Mouse (Mus musculus): ENCODE data around the gene Arhgap19. TPM values are rescaled to one million over a fixed set of nuclear protein-coding genes. Genes with fewer than 3 reads are reported as not detected.

Arhgap19 gene
- polyA plus RNA-seq, 1 experiment from 2014 or later, result 13.6 TPM

- Histone ChIP-seq H3K9ac (ENCODE audit: low read length) (no peak overlapping the region), H3K36me3 (ENCODE audit: control insufficient read depth, insufficient read depth) (no peaks in the 10 kb centered on the region), H3K4me3 (ENCODE audit: low read length) (no peak overlapping the region), H3K27me3 (ENCODE audit: control insufficient read depth, insufficient read depth, low read length) (no peaks in the 10 kb centered on the region), H3K9me3 (replicated peaks; ENCODE audit: control insufficient read depth, low read length) (no peaks in the 10 kb centered on the region), H3K27ac (ENCODE audit: low read length) (no peak overlapping the region), H3K4me1 (ENCODE audit: control insufficient read depth, insufficient read depth, low read length) (no peaks in the 10 kb centered on the region), H3K4me2 (ENCODE audit: low read depth, low read length) (no peak overlapping the region)
- 0 out of 2 replicates have a peak, but pooled peaks have one; percentile 23 for ATAC-seq (replicated peaks; ENCODE audit: extremely low read depth, insufficient read depth, low FRiP score)
- WGBS, result 28% methylated on average over 12 of the region's 12 CpGs
Measured at GRCm38 (mm10) chr19:41763870-41764660, 37.8 kb downstream of the Arhgap19 start.

GRCm38 (mm10) chr19:41761529-41761928 lies 40.3 kb downstream of the Arhgap19 start:
- Histone ChIP-seq H3K4me1 (ENCODE audit: control insufficient read depth, insufficient read depth, low read length) (no peaks in the 10 kb centered on the region), H3K9me3 (replicated peaks; ENCODE audit: control insufficient read depth, low read length) (no peaks in the 10 kb centered on the region), H3K27me3 (ENCODE audit: control insufficient read depth, insufficient read depth, low read length) (no peaks in the 10 kb centered on the region), H3K36me3 (ENCODE audit: control insufficient read depth, insufficient read depth) (no peaks in the 10 kb centered on the region), H3K9ac (ENCODE audit: low read length) (no peak overlapping the region), H3K27ac (ENCODE audit: low read length) (no peak overlapping the region), H3K4me2 (ENCODE audit: low read depth, low read length) (no peak overlapping the region), H3K4me3 (ENCODE audit: low read length) (no peak overlapping the region)
- WGBS, result 45% methylated on average over 9 of the region's 9 CpGs
- ATAC-seq (replicated peaks; ENCODE audit: extremely low read depth, insufficient read depth, low FRiP score), result no peak

- H3K27ac ChIP-seq (ENCODE audit: low read length), result no peak overlapping the region
- 76% methylated on average over 6 of the region's 6 CpGs for WGBS
- H3K9me3 ChIP-seq (replicated peaks; ENCODE audit: control insufficient read depth, low read length), result no peaks in the 10 kb centered on the region
- no peaks in the 10 kb centered on the region for H3K27me3 ChIP-seq (ENCODE audit: control insufficient read depth, insufficient read depth, low read length)
- H3K36me3 ChIP-seq (ENCODE audit: control insufficient read depth, insufficient read depth), result no peaks in the 10 kb centered on the region
- H3K4me3 ChIP-seq (ENCODE audit: low read length), result no peak overlapping the region
- ATAC-seq (replicated peaks; ENCODE audit: extremely low read depth, insufficient read depth, low FRiP score), result no peak
- H3K9ac ChIP-seq (ENCODE audit: low read length), result no peak overlapping the region
- H3K4me2 ChIP-seq (ENCODE audit: low read depth, low read length), result no peak overlapping the region
- no peaks in the 10 kb centered on the region for H3K4me1 ChIP-seq (ENCODE audit: control insufficient read depth, insufficient read depth, low read length)
Measured at GRCm38 (mm10) chr19:41759765-41760164, 42.1 kb downstream of the Arhgap19 start.

GRCm38 (mm10) chr19:41759270-41759669 lies 42.6 kb downstream of the Arhgap19 start:
- 81% methylated on average over 5 of the region's 5 CpGs for WGBS
- no peaks in the 10 kb centered on the region for H3K27me3 ChIP-seq (ENCODE audit: control insufficient read depth, insufficient read depth, low read length)
- no peak overlapping the region for H3K4me3 ChIP-seq (ENCODE audit: low read length)
- ATAC-seq (replicated peaks; ENCODE audit: extremely low read depth, insufficient read depth, low FRiP score), result no peak
- no peaks in the 10 kb centered on the region for H3K4me1 ChIP-seq (ENCODE audit: control insufficient read depth, insufficient read depth, low read length)
- H3K9me3 ChIP-seq (replicated peaks; ENCODE audit: control insufficient read depth, low read length), result no peaks in the 10 kb centered on the region
- no peaks in the 10 kb centered on the region for H3K36me3 ChIP-seq (ENCODE audit: control insufficient read depth, insufficient read depth)
- H3K9ac ChIP-seq (ENCODE audit: low read length), result no peak overlapping the region
- H3K27ac ChIP-seq (ENCODE audit: low read length), result no peak overlapping the region
- H3K4me2 ChIP-seq (ENCODE audit: low read depth, low read length), result no peak overlapping the region

- 80% methylated on average over 15 of the region's 15 CpGs for WGBS
- no peak for ATAC-seq (replicated peaks; ENCODE audit: extremely low read depth, insufficient read depth, low FRiP score)
- Histone ChIP-seq H3K9ac (ENCODE audit: low read length) (no peak overlapping the region), H3K4me1 (ENCODE audit: control insufficient read depth, insufficient read depth, low read length) (peaks cover 2% of the 10 kb centered on the region; the same call in 1 of the 2 replicates), H3K36me3 (ENCODE audit: control insufficient read depth, insufficient read depth) (no peaks in the 10 kb centered on the region), H3K9me3 (replicated peaks; ENCODE audit: control insufficient read depth, low read length) (no peaks in the 10 kb centered on the region), H3K27ac (ENCODE audit: low read length) (no peak overlapping the region), H3K4me2 (ENCODE audit: low read depth, low read length) (no peak overlapping the region), H3K27me3 (ENCODE audit: control insufficient read depth, insufficient read depth, low read length) (no peaks in the 10 kb centered on the region; the same call in 1 of the 2 replicates), H3K4me3 (ENCODE audit: low read length) (no peak overlapping the region)
Measured at GRCm38 (mm10) chr19:41754760-41755159, 47.1 kb downstream of the Arhgap19 start.

GRCm38 (mm10) chr19:41751906-41752305 lies 49.9 kb downstream of the Arhgap19 start:
- H3K36me3 ChIP-seq (ENCODE audit: control insufficient read depth, insufficient read depth), result no peaks in the 10 kb centered on the region
- WGBS, result 80% methylated on average over 11 of the region's 11 CpGs
- H3K27ac ChIP-seq (ENCODE audit: low read length), result no peak overlapping the region
- no peak overlapping the region for H3K4me3 ChIP-seq (ENCODE audit: low read length)
- peaks cover 2% of the 10 kb centered on the region; the same call in 1 of the 2 replicates for H3K4me1 ChIP-seq (ENCODE audit: control insufficient read depth, insufficient read depth, low read length)
- no peak overlapping the region for H3K9ac ChIP-seq (ENCODE audit: low read length)
- ATAC-seq (replicated peaks; ENCODE audit: extremely low read depth, insufficient read depth, low FRiP score), result no peak
- H3K27me3 ChIP-seq (ENCODE audit: control insufficient read depth, insufficient read depth, low read length), result no peaks in the 10 kb centered on the region; the same call in 1 of the 2 replicates
- H3K9me3 ChIP-seq (replicated peaks; ENCODE audit: control insufficient read depth, low read length), result no peaks in the 10 kb centered on the region
- H3K4me2 ChIP-seq (ENCODE audit: low read depth, low read length), result no peak overlapping the region

- Histone ChIP-seq H3K4me3 (ENCODE audit: low read length) (no peak overlapping the region), H3K27ac (ENCODE audit: low read length) (no peak overlapping the region), H3K36me3 (ENCODE audit: control insufficient read depth, insufficient read depth) (no peaks in the 10 kb centered on the region), H3K4me1 (ENCODE audit: control insufficient read depth, insufficient read depth, low read length) (peaks cover 7% of the 10 kb centered on the region), H3K9me3 (replicated peaks; ENCODE audit: control insufficient read depth, low read length) (no peaks in the 10 kb centered on the region), H3K4me2 (ENCODE audit: low read depth, low read length) (no peak overlapping the region), H3K9ac (ENCODE audit: low read length) (no peak overlapping the region), H3K27me3 (ENCODE audit: control insufficient read depth, insufficient read depth, low read length) (peaks cover 30% of the 10 kb centered on the region)
- 82% methylated on average over 14 of the region's 14 CpGs for WGBS
- ATAC-seq (replicated peaks; ENCODE audit: extremely low read depth, insufficient read depth, low FRiP score), result no peak
Measured at GRCm38 (mm10) chr19:41747436-41747835, 54.4 kb downstream of the Arhgap19 start.

GRCm38 (mm10) chr19:41745941-41746557 lies 55.8 kb downstream of the Arhgap19 start:
- Histone ChIP-seq H3K4me2 (ENCODE audit: low read depth, low read length) (no peak overlapping the region), H3K27ac (ENCODE audit: low read length) (no peak overlapping the region), H3K9me3 (replicated peaks; ENCODE audit: control insufficient read depth, low read length) (no peaks in the 10 kb centered on the region), H3K27me3 (ENCODE audit: control insufficient read depth, insufficient read depth, low read length) (peaks cover 44% of the 10 kb centered on the region), H3K4me3 (ENCODE audit: low read length) (no peak overlapping the region), H3K4me1 (ENCODE audit: control insufficient read depth, insufficient read depth, low read length) (peaks cover 7% of the 10 kb centered on the region), H3K9ac (ENCODE audit: low read length) (no peak overlapping the region), H3K36me3 (ENCODE audit: control insufficient read depth, insufficient read depth) (no peaks in the 10 kb centered on the region)
- no peak for ATAC-seq (replicated peaks; ENCODE audit: extremely low read depth, insufficient read depth, low FRiP score)
- WGBS, result 44% methylated on average over 15 of the region's 15 CpGs

GRCm38 (mm10) chr19:41743396-41743795 lies 58.5 kb downstream of the Arhgap19 start, which contains the start of gene Slit1:
Slit1 (minus strand) TSS chr19:41743665.
- Histone ChIP-seq H3K4me2 (ENCODE audit: low read depth, low read length) (peak within 1 kb of the TSS; percentile 70), H3K36me3 (ENCODE audit: control insufficient read depth, insufficient read depth) (no peaks in the 10 kb centered on the region), H3K27me3 (ENCODE audit: control insufficient read depth, insufficient read depth, low read length) (peaks cover 66% of the 10 kb centered on the region), H3K27ac (ENCODE audit: low read length) (no peak within 1 kb of the TSS), H3K9me3 (replicated peaks; ENCODE audit: control insufficient read depth, low read length) (no peaks in the 10 kb centered on the region), H3K9ac (ENCODE audit: low read length) (no peak within 1 kb of the TSS), H3K4me1 (ENCODE audit: control insufficient read depth, insufficient read depth, low read length) (peaks cover 7% of the 10 kb centered on the region), H3K4me3 (ENCODE audit: low read length) (peak within 1 kb of the TSS; percentile 46)
- WGBS, result 1% methylated on average over 41 of the region's 44 CpGs
- ATAC-seq (replicated peaks; ENCODE audit: extremely low read depth, insufficient read depth, low FRiP score), result no peak

Measured in heart, embryonic 16.5 days (tissue).